Mouse (Mus musculus): ENCODE measurements around the gene Arhgap28. TPM values are rescaled to one million over a fixed set of nuclear protein-coding genes. Genes with fewer than 3 reads are reported as not detected.
A peak's percentile ranks its signal among the peaks of the same experiment; 100 is the strongest.

Gene Arhgap28
- total RNA-seq, 2 experiments from 2014 or later: 0.73 to 0.85 TPM

DNA sequence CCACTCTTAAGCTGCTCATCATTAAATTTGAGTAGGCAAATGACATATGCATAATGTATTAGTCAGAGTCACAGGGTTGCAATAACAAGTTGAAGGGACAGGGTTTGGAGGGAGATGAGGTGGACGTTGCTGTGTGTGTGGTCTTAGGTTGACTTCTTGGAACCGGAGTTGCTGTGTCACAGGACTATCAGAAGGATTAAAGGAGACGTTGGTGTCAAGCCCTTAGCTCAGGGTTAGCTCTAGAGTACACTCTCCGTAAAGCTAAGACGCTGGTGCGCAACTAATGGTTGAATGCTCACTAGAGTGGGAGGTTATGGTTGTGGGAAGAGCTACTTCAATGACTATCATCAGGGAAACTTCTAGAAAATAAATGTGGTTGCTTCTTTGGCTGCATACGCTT lies 9.1 kb downstream of the Arhgap28 start:
- intact Hi-C loops (cut with DNase I): no loop called here
- DNase-seq (ENCODE audit: low spot score in 2 of 2): no peak

DNA sequence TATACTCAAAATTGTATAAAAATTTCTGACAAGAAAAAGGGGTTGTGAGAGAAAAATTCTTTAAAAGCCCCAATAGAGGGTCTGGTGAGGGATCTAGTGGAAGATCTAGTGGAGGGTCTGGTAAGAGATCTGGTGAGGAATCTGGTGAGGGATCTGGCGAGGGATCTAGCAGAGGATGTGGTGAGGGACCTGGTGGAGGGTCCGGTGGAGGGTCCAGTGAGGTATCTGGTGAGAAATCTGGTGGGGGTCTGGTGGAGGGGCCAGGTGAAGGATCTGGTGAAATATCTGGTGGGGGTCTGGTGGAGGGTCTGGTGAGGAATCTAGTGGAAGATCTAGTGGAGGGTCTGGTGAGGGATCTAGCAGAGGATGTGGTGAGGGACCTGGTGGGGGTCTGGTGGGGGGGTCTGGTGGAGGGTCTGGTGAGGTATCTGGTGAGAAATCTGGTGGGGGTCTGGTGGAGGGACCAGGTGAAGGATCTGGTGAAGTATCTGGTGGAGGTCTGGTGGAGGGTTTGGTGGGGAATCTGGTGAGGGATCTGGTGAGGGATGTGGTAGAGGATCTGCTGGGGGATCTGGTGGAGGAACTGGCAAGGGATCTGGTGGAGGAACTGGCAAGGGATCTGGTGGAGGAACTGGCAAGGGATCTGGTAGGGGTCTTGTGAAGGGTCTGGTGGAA lies 10.4 kb downstream of the Arhgap28 start:
- intact Hi-C loops (cut with DNase I): no loop called here

DNA sequence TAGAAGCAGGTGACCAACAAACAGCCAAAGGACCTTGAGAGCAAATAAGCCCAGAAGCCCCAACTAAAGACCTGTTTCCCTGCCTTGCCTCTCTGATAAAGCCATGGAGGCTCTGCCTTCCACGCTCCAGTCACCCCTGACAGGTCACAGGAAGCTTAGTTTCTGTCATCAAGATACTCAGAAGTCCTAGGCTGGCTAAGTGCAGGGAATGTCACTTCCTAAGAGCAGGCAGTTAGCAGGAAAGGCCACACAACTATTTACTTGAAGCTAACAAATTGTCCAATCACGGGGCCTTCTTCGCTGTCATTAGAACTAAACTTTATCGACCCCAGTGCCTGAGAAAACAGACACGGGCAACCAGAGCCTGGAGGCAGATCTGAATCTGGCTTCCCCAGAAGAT lies 14.2 kb downstream of the Arhgap28 start:
- intact Hi-C loops (cut with DNase I): no loop called here
- no peak for DNase-seq (ENCODE audit: low spot score in 2 of 2)

More for the DNA sequence above, 10.4 kb downstream of the Arhgap28 start:
- DNase-seq (ENCODE audit: low spot score in 2 of 2): no peak

DNA sequence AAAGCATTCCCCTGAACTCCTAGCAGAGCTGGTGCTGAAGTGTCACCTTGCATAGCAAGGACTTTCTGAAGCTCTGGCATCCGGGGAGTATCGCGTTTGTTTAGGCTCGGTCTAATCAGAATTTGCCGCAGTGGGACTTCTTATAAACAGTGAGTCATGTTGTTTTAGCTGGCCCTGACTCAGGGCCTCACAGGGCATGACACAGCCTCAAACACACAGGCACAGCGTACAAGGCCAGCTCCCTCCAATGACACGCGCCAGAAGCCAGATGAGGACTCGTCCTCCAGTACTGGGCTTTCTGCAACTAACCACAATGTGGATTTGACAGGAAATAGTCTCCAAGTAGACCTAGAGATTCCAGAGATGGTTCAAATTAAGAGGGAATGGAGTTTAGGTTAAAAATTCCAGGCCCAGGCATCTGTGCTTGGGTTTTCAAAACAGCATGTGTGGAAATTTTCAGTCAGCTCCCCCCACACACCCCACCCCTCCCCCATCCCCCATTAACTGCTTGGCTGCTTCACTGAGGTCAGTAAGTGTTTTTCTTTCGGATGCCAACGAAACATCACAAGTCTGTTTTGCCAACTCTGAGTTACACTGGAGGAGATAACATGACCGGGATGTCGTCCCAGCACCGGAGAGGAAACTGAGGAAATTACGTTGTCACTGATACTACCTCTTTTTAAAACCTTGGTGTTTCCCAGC lies 14.8 kb downstream of the Arhgap28 start:
- peak in 1 of 2 experiments; percentile 17 for DNase-seq (ENCODE audit: low spot score in 2 of 2)
- intact Hi-C loops (cut with DNase I): no loop called here

DNA sequence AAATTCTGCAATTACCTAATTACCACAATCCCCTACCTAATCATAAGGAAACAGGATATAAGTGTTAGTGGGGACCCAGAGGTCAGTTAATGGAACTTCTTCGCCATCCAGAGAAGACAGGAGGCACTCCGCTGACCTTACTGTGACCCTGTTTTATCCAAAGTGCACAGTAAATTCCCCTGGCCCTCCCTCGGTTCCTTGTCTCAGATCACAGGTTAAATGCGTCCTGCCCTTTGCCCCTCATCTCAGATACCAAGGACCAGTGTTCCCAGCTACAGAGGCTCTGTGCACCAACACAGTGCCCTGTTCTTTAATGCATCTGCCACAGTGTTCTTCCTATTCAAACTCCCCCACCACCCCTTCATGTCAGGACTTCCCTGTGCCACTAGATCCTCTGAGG lies 18.4 kb downstream of the Arhgap28 start:
- intact Hi-C loops (cut with DNase I): no loop called here
- no peak for DNase-seq (ENCODE audit: low spot score in 2 of 2)

DNA sequence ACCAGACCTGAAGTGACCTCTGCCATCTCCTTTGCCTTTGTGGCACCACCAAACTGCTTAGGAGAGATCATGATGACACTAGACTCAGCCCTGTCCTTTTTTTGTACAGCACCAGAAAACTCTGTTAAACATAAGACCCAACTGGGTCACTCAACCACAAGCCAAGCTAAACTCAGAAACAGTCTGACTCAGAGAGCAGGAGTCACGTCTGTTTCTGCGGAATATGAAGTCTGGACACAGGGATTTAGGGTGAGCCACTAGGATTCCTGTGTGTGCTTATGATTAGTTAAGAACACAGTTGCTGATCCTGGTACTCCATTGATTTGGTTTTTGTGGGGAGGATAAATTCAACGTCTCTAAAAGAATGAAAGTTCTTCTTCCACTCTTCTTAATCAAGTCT lies 23.3 kb downstream of the Arhgap28 start:
- intact Hi-C loops (cut with DNase I): no loop called here
- DNase-seq (ENCODE audit: low spot score in 2 of 2): no peak

DNA sequence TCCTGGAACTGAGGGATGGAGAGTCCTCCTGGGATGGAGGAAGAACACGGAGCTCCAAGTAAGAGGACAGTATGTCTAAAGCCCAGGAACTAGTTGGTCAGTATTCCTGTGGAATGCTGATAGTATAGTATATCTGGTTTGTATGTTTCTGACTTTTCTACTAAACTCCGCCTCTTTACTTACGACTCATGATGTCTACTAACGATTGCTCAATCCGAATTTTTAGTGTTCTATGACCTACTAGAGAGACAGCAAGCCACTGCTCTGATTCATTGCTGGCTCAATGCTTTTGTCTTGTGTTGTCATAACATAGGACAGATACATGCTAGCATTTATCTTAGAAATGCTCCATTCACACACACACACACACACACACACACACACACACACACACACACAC lies 24.7 kb downstream of the Arhgap28 start:
- intact Hi-C loops (cut with DNase I): no loop called here
- no peak for DNase-seq (ENCODE audit: low spot score in 2 of 2)

DNA sequence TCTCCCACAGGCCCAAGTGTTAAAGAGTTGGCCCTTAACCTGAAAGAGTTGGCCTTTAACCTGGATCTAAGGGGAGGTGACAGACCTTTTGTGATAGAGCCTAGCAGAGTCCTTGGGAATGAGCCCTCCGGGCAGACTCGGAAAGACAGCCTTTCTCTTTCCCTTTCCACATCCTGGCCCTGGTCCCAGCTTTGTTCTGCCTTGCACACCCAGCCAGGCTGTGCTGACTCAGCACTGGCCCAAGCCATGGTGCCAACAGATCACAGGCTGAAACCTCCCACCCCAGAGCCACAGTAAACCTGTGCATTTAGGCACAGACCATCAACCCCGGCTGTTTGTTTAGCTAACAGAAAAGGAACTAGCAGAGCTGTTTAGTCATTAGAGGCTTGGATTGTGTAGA lies 25.1 kb downstream of the Arhgap28 start:
- intact Hi-C loops (cut with DNase I): no loop called here
- DNase-seq (ENCODE audit: low spot score in 2 of 2): no peak

DNA sequence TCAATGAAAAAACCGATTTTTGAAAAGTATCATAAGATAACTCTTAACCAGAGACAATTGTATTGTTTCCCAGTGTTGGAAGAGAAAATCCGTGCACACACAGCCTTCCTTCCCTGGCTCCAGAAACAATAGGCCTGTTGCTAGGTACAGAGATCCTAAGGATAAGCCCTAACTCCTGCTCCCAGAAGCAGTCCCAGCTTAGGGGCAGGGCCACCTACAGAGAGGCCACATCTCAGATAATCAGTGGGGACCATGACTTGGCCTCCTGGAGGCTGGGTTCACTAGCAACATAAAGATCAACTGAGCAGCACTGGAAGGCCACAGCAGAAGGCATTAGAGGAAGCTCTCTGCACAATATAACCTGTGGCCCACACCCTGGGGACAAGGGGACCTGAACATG lies 27.5 kb downstream of the Arhgap28 start:
- no peak for DNase-seq (ENCODE audit: low spot score in 2 of 2)
- intact Hi-C loops (cut with DNase I): no loop called here

DNA sequence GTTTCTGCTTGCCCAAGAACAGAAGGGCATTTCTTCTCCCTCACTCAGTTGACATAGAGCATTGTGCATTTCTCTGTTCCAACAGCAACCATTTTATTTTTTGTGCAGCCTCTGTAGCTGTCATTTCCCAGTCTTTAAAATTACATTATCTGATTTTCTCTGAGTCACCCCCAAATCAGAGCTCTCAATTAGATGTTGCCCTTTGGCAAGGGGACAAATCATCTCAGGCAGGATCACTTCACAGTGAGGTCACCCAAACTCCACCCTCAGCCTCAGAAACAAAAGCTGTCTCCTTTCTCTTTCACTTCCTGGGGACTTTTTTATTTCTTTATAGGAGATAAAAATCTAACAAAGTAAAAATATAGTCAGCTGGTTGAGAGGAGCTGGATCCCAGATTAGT lies 27.9 kb downstream of the Arhgap28 start:
- intact Hi-C loops (cut with DNase I): no loop called here
- DNase-seq (ENCODE audit: low spot score in 2 of 2): no peak

DNA sequence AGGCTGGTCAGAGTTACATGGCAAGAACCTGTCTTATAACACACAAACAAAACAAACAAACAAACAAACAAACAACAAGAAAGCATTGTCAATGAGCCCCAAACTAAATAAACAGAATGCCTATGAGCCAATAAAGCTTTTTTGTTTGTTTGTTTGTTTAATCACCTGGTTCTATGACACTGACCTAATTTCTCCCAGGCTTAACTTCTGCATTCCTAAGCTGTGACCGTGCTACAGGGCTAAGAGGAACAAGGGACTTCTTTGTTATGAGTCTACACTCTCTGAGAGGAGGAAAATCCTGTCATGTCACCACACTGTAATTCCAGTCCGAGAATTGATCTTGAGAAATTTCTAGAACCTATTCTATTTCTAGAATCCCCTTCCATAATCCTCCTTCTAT lies 29.2 kb downstream of the Arhgap28 start:
- intact Hi-C loops (cut with DNase I): no loop called here
- no peak for DNase-seq (ENCODE audit: low spot score in 2 of 2)

DNA sequence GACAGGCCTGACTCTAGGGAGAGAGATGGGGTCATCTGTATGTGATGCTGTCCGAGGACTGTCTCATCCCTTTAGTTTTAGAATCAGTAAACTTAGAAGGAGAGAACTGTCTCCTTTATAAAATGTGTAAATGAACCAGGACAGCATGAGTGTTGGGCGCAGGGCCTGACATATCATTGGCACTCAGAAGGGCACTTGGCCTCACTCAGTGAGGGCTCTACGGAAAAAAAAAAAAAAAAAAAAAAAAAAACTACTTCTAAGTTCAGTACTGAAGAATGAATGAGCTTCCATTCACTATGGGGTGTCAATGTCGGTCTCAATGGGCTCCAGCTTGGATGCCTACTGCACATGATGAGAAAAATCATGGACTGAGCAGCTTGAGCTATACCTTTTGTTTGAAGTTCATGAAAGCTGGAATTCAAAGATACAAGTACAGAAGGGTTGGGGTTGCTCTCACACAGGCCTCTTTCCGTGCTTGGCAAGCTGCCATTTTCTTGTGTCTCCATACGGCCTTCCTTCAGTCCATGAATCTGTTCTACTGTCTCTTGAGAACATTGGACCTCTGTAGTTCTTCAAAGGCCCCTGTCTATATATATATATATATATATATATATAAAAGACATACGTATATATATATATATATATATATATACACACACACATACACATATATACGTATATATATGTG lies 36.9 kb downstream of the Arhgap28 start:
- intact Hi-C loops (cut with DNase I): no loop called here
- no peak for DNase-seq (ENCODE audit: low spot score in 2 of 2)

DNA sequence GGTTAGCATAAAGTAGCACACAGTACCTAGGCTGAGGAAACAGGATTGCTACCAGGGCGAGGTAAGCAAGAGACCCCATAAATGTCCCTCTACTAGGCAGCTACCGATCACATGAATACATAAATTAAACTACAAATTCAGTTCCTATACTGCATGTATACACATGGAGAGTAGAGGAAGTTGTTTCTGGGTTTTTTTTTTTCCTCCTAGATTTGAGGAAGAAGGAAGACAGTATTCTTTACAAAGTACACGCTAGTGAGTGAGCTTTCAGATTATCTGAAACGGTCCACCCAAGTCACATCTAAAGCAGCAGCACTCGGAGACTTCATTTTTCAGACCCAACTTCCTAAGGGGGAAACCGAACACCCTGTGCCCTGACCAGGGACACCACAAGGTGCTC lies 41.1 kb downstream of the Arhgap28 start:
- no peak for DNase-seq (ENCODE audit: low spot score in 2 of 2)
- intact Hi-C loops (cut with DNase I): no loop called here

DNA sequence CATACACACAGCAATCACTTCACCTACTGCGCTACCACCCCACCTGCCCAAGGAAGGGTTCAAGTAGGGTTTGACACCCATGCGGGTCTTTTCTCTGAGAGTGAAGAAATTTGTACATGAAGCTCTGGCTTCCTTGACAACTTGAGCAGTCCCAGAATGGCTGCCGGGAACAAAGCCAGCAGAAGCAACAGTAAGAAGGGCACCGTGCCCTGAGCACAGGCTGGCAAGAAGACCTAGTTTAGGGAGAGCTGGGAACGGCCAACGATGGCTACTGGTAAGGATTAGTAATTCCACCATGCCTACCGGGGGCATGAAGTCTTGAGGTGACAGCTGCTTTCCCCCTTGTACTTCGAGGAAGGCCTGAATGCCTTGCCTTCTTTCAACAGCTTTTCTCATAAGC lies 41.9 kb downstream of the Arhgap28 start:
- peak; percentile 4 to 43 for DNase-seq (ENCODE audit: low spot score in 2 of 2)
- intact Hi-C loops (cut with DNase I): no loop called here

DNA sequence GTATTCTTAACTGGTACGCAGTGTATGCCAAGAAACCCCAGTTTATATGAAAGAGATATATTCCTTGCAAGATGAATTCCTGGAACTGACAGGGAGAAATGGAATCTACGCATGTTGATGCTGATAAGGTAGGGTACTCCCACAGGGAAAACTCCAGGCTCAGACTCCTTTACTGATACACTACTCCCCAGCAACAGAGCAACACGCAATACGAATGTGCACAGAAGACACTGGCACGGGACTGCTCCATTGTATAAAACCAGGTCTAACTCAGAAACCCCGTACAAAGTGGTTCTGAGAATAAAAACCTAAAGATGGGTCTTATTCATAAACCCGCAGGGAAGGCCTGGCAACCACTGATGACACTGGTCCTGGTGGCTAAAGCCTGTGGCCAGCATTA lies 45.0 kb downstream of the Arhgap28 start:
- intact Hi-C loops (cut with DNase I): no loop called here
- no peak for DNase-seq (ENCODE audit: low spot score in 2 of 2)

DNA sequence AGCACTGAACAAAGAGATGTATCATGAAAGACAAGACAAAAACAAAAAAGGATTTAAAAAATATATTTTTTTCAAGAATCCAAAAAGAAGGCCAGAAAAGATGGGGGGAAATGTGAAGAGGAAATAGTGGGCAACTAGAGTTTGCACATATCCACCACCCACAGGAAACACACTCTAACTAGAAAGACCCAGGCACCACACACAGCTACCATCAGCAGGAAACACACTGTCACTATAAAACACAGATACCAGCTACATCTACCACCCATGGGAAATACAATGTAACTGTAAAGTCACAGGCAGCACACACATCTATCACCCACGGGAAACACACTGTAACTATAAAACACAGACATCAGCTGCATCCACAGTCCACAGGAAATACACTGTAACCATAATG lies 46.3 kb downstream of the Arhgap28 start:
- intact Hi-C loops (cut with DNase I): no loop called here
- DNase-seq (ENCODE audit: low spot score in 2 of 2): no peak

DNA sequence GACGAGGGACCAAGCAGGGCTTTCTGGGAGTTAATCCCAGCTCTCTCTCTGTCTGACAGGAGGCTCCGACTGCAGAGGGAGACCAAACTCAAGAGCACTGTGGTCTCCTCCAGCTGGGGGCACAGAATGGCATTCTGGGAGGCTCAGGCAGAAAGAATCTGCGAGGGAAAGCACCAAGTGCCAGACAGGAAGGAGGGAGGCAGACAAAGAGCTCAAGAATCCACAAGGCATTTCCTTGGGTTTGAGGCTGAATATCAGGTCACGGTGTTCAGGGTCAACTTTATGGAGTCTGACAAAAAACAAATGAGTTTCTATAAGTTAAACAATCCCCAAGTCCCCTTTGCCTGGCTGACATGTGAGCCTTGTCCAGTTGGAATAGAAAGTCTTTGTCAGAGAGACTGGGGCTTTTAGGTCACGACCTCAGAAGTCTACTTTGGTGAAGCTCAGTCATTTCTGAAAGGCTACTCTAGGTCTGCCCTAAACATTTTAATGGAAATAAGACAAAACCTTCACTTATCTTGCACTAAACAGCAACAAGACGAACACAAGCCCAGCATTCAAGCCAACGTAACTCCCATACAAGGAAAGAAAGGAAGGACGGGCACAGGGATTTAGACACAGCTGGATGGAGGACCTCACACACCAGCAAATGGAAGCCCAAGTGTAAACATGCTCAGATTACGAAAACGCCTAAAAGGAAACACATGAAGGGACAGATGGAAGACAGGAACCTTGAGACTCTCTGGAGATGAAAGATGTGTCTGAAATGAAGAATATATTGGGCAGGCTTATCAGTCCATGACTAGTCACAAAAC lies 47.8 kb downstream of the Arhgap28 start:
- DNase-seq (ENCODE audit: low spot score in 2 of 2): no peak
- intact Hi-C loops (cut with DNase I): no loop called here

DNA sequence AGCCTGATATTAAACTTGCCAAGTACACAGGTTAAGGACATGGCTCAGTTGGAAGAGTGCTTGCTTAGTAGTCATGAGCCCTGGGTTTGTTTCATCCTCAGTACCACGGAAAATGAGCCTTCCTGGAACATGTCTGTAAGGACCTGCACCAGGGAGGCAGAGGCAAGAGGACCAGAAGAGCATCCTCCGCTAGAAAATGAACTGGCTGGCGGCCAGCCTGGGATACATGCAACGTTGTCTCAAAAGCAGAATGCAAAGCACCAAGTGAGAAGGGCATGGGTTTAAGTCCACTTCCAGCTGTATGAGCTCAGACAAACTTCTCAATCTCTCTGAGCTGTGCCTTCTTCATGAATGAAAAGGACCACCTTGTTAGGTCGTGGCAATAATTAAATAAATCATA lies 49.0 kb downstream of the Arhgap28 start:
- intact Hi-C loops (cut with DNase I): no loop called here
- DNase-seq (ENCODE audit: low spot score in 2 of 2): no peak

DNA sequence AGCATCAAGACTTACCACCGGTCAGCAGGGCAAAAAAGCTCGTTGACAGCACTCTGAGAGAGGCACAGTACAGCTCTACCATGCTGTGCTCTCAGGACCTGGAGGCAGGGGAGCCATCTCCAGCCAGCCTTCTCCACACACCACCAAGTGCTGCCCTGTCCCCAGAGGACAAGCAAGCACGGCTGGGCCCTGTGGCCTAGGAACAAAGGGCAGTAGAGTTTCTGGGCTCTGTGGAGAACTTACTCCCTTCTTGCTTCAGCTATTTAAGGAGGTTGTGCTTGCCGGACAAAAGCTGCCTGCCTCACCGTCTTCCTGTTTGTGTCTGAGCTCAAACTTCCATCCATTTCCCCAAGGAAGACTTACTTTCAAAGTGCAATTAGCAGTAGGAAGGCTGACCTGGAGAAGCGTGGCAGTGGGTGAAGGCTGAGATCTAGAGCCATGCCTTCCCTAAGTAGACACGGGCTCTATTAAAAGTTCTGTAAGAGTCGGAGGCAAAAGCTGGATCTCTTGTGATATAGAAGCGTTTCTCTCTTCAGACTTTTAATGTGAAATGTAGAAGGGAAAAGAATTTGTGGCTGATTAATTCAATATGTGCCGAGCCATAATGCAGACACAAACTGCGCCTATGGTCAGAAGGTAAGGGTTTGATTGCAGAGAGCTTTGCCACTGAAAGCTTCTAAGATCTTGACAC lies 53.3 kb downstream of the Arhgap28 start:
- intact Hi-C loops (cut with DNase I): no loop called here
- no peak for DNase-seq (ENCODE audit: low spot score in 2 of 2)

DNA sequence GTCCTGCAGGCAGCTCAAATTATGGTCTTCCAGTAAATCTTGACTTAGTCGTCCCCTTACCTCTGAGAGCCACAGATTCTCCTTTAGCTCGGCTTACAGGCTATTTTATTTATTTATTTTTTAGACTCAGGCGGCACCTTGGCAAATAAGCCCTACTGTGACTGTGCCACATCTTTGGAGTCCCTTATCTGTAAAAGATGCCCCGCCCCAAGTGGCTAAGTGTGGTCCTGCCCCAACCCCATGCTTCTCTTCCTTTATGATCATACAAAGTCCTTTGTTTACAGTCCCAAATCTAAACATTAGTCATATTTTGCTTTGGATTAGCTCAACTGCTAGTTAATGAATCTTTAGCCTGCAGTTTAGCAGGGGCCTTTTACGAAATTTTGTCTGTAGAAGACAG lies 55.3 kb downstream of the Arhgap28 start:
- intact Hi-C loops (cut with DNase I): no loop called here
- no peak for DNase-seq (ENCODE audit: low spot score in 2 of 2)
